Mouse (Mus musculus): ENCODE measurements around the gene Camkk2. TPM values are rescaled to one million over a fixed set of nuclear protein-coding genes. Genes with fewer than 3 reads are reported as not detected.

The Camkk2 gene
- polyA plus RNA-seq, 1 experiment: 65.3 TPM

DNA sequence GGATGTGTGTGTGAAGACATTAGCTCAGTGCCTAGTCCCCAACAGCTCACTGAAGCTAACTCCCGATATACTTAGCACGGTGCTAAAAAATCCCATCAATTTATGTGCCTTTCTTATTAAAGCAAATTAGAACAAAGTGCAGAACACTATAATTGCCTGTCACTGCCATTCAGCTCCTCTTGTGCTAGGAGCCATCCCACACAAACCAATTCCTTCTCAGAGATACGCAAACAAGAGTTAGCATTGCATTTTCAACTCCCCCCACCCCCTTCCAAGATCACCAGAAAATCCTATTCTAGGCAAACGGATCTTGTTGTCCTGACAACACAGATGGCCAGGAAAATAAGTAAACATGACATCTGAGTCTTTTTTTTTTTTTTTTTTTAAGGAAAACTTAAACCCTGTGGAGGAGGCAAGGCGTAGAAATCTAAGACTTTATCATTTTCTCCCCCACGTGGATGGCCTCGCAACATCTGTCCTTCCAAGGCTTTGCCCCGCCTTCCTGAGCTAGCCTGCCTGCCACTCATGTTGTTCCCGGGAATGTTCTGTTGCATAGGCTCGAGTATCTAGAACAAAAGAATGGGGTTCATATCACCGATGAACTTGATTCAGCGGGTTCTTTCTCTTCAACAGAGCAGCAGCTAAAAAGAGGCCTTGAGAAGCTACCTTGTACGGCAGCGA, 4.7 kb upstream of the Camkk2 start:
- Histone ChIP-seq H3K27ac (ENCODE audit: insufficient read depth, low read depth, low read length) (no peak overlapping the region), H3K4me1 (ENCODE audit: control insufficient read depth, insufficient read depth, low read length) (peaks cover 13% of the 10 kb centered on the region; the same call in 1 of the 2 replicates), H3K4me3 (ENCODE audit: insufficient read depth, low read length) (no peak overlapping the region)
- no peak for TF ChIP-seq POLR2A (IDR thresholded peaks at IDR 0.05; ENCODE audit: borderline replicate concordance, low read depth, low read length)
- no peak for TF ChIP-seq CTCF (IDR thresholded peaks at IDR 0.05; ENCODE audit: low read depth, low read length)

DNA sequence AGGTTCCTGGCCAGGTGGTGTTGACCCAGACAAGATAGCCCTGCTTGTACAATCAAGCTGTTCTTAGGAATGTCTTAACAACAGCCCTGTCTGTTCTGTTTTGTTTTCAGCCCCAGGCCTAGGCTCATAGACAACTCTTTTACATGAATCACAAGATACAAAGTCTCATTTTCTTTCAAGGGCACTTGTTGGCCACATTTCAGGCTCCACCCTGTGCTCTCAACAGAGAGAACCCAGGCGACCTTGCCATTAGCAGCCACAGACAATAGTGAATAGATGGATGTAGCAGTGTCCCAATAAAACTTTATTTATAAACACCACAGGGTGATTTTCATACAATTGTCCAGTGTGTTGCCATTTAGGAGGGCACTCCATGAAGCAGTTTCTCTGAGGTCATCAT, 2.9 kb upstream of the Camkk2 start:
- TF ChIP-seq POLR2A (IDR thresholded peaks at IDR 0.05; ENCODE audit: borderline replicate concordance, low read depth, low read length): no peak
- no peak for TF ChIP-seq CTCF (IDR thresholded peaks at IDR 0.05; ENCODE audit: low read depth, low read length)
- Histone ChIP-seq H3K27ac (ENCODE audit: insufficient read depth, low read depth, low read length) (no peak overlapping the region), H3K4me3 (ENCODE audit: insufficient read depth, low read length) (no peak overlapping the region), H3K4me1 (ENCODE audit: control insufficient read depth, insufficient read depth, low read length) (peaks cover 11% of the 10 kb centered on the region; the same call in 1 of the 2 replicates)

DNA sequence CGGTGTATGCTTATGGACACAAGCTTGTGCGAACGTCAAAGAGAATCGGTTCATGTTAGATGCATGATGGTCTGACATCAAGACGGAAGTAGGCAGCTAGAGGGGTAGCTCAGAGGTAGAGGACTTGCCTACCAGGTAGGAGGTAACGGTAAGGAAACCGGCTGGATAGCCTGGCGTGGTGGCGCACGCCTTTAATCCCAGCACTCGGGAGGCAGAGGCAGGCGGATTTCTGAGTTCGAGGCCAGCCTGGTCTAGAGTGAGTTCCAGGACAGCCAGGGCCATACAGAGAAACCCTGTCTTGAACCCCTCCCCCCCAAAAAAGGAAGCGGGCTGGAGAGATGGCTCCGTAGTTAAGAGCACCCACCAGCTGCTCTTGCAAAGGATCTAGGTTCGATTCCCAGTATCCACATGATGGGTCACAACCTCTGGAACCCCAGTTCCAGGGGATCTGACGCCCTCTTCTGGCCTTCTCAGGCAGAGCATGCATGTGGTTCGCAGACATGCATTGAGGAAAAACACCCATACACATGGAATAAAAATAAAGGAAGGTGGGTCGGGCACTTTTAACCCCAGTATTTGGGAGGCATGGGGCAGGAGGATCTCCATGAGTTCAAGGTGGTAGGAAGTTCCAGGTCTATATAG, 1.7 kb upstream of the Camkk2 start:
- Histone ChIP-seq H3K4me1 (ENCODE audit: control insufficient read depth, insufficient read depth, low read length) (peaks cover 11% of the 10 kb centered on the region; the same call in 1 of the 2 replicates), H3K4me3 (ENCODE audit: insufficient read depth, low read length) (no peak overlapping the region), H3K27ac (ENCODE audit: insufficient read depth, low read depth, low read length) (no peak overlapping the region)
- TF ChIP-seq CTCF (IDR thresholded peaks at IDR 0.05; ENCODE audit: low read depth, low read length): no peak
- no peak for TF ChIP-seq POLR2A (IDR thresholded peaks at IDR 0.05; ENCODE audit: borderline replicate concordance, low read depth, low read length)

DNA sequence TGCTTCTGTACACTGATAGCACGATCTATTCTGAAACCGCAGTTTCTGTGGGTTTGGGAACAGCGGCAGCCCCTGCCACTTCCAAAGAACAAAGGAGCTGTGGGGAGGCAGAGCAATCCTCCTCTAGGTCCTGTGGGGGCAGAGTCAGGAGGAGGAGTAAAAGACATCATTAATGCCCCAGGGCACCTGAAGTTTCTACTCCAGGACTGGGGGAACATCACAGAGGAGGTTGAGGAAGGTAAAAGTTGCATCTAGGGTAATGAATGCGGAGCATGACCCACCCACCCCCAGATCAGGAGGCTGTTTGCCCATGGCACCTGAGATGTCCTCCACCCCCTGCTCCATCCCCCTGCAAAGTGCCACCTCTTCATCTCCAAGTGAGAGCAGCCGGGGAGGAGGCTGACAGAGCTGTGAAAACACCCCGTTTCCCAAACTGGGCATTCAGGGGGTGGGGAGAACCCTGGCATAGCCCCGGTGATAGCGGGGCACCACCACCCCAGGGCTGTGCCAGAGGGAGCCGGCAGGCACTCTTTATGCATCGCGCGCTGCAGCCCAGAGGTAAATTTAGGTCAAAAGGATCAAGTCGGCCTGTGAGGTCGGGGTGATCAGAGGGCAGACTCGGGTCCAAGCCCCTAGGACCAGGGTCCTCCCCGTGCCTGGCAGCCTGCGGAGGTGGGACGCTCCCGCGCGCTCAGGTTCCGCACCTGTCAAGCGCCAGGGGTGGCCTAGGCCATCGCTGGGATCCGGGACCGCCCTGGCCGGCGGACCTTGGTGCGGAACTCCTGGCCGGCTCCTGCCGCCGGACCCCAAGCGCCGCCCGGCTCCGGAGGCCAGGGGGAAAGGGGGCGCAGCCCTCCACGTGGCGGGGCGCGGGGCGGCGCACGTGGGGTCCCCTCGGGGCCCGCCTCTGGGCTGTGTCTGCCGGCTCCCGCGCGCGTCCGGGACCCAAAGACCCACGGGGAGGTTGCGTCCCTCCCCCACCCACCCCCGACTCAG, 680 bp downstream of the Camkk2 start:
- peak overlapping the region; percentile 97 for H3K4me3 ChIP-seq (ENCODE audit: insufficient read depth, low read length)
- peak overlapping the region; percentile 98 for H3K27ac ChIP-seq (ENCODE audit: insufficient read depth, low read depth, low read length)
- no peak for TF ChIP-seq POLR2A (IDR thresholded peaks at IDR 0.05; ENCODE audit: borderline replicate concordance, low read depth, low read length)
- 0 out of 2 replicates have a peak, but pooled peaks have one; percentile 4 for TF ChIP-seq CTCF (IDR thresholded peaks at IDR 0.05; ENCODE audit: low read depth, low read length)
- H3K4me1 ChIP-seq (ENCODE audit: control insufficient read depth, insufficient read depth, low read length): peaks cover 16% of the 10 kb centered on the region; the same call in 1 of the 2 replicates

DNA sequence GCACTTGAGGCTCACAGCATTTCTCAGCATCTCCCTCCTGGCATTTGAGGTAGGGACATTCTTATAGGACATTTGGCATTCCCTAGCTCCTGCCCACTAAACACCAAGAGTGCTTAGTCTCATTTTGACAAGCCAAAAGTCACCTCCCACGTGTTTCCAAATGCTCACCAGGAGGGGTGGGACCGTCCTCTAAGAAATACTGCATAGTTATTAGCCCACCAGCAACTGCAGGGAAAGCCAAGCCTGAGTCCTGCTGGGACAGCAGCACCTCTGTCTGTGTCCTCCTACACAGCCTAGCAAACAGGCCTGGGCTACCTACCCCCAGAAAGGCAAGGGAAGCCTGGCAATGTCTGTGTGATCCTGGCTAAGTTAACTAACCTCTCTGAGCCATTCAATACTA, 1.9 kb downstream of the Camkk2 start:
- TF ChIP-seq CTCF (IDR thresholded peaks at IDR 0.05; ENCODE audit: low read depth, low read length): no peak
- TF ChIP-seq POLR2A (IDR thresholded peaks at IDR 0.05; ENCODE audit: borderline replicate concordance, low read depth, low read length): no peak
- Histone ChIP-seq H3K27ac (ENCODE audit: insufficient read depth, low read depth, low read length) (peak overlapping the region; percentile 98), H3K4me3 (ENCODE audit: insufficient read depth, low read length) (peak overlapping the region; percentile 97), H3K4me1 (ENCODE audit: control insufficient read depth, insufficient read depth, low read length) (peaks cover 16% of the 10 kb centered on the region)

DNA sequence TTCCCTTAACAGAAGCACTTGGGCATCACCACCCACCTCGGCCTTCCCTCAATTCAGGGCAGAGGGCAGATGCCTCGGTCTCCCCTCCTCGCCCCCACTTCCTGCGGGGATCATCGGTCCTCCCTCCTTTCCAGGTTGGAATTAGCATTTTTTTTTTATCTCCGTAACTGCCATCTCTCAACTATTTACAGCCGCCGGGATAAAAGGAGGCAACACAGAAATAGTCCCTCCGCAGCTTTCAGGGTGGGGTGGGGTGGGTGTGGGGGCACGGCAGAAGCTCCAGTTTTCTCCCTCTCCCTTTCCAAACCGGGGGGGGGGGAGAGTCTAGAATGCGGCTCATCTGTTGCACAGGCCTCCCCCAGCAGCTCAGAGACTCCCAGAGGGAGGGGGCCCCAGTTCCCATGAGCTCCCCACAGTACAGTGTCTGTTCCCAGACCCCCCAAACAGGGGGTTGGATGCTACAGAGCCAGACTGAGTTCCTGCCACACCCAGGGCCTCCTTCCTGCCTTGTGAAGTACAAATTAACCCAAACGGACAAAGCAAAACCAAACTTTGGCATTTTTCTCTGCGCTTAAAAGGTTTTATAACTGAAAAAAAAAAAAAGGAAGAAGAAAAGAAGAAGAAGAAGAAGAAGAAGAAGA, 3.4 kb downstream of the Camkk2 start:
- Histone ChIP-seq H3K4me1 (ENCODE audit: control insufficient read depth, insufficient read depth, low read length) (peaks cover 22% of the 10 kb centered on the region), H3K4me3 (ENCODE audit: insufficient read depth, low read length) (no peak overlapping the region), H3K27ac (ENCODE audit: insufficient read depth, low read depth, low read length) (no peak overlapping the region)
- TF ChIP-seq POLR2A (IDR thresholded peaks at IDR 0.05; ENCODE audit: borderline replicate concordance, low read depth, low read length) (no peak), CTCF (IDR thresholded peaks at IDR 0.05; ENCODE audit: low read depth, low read length) (no peak)

DNA sequence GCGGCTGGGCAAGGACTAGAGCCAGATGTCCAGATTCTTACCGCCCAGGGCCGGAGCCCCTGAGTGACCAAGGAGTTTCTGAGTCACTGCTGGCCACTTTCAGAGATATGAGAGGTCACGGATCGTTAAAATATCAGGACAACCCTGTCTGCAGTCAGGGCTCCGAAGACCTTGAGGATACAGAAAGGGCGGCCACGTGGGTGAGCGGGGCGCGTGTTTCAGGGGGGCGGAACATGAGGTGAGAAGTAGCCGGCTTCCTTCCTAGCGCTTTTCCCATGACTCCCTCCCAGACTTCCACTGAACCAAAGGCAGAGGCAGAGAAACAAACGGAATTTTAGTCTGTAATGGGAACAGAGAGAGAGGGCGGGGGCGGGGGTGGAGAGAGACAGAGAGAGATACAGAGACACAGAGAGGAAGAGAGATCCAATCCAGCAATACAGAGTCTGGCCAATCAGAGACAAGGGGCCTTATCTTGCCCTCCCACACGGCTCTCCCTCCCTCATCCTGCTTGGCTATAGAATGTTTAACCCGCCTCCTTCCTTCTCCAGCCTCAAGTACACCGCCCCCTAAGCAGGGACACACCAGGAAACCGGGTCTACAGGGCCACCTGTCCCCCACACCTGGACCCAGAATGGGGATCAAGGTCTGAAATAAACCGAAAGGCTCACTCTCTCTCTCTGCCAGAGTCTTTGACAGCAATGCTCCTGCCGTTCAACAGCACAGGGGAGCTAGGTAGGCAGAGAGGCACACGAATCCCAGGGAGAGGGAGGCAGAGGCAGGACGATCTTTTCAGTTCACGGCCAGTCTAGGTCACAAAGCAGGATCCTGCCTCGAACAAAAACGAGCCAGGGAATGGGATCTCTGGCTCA, 4.2 kb downstream of the Camkk2 start:
- no peak overlapping the region for H3K4me3 ChIP-seq (ENCODE audit: insufficient read depth, low read length)

DNA sequence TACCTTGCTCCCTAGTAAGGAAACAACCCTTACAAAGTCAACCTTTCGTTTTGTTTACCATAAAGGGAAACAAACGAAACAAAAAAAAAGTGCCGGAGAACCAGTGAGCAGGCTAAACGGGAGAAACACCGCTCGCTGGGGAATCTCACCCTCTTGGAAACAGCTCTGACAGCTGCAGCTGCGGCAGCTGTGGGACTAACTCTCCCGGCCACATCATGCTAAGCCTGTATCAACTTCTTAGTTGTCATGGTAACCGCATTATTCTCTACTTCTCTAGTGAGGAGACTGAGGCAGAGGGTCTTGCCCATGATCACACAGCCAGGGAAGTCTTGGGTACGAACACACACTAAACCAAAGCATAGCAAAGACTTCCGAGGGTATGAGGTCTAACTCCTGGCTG, 5.5 kb downstream of the Camkk2 start:
- TF ChIP-seq POLR2A (IDR thresholded peaks at IDR 0.05; ENCODE audit: borderline replicate concordance, low read depth, low read length) (no peak), CTCF (IDR thresholded peaks at IDR 0.05; ENCODE audit: low read depth, low read length) (no peak)
- H3K27ac ChIP-seq (ENCODE audit: insufficient read depth, low read depth, low read length): no peak overlapping the region
- no peak overlapping the region for H3K4me3 ChIP-seq (ENCODE audit: insufficient read depth, low read length)
- peaks cover 32% of the 10 kb centered on the region for H3K4me1 ChIP-seq (ENCODE audit: control insufficient read depth, insufficient read depth, low read length)

More for the DNA sequence above, 4.2 kb downstream of the Camkk2 start:
- Histone ChIP-seq H3K27ac (ENCODE audit: insufficient read depth, low read depth, low read length) (no peak overlapping the region), H3K4me1 (ENCODE audit: control insufficient read depth, insufficient read depth, low read length) (peaks cover 23% of the 10 kb centered on the region)
- no peak for TF ChIP-seq POLR2A (IDR thresholded peaks at IDR 0.05; ENCODE audit: borderline replicate concordance, low read depth, low read length)
- no peak for TF ChIP-seq CTCF (IDR thresholded peaks at IDR 0.05; ENCODE audit: low read depth, low read length)
